Mouse (Mus musculus): ENCODE results near the gene Slc22a18. TPM values are rescaled to one million over a fixed set of nuclear protein-coding genes. Genes with fewer than 3 reads are reported as not detected.

Slc22a18 gene
- total and polyA plus RNA-seq, 2 experiments from 2014 or later: 0.60 TPM; not detected in 1

DNA sequence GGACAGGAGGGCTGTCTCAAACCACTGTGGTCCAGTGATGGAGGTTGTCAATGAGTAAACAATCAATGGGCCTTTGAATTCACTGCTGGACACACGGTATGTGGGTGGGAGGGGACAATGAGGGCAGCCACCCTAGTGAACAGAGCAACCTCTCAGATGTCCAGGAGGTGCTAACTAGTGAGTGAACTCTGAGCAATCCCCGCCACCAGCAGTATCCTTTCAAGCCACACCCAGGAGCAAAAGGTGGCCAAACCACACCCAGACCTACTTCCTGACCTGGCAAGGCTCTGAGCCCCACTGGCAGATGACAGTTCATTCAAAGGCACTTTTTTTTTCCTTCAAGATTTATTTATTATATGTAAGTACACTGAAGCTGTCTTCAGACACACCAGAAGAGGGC, 27.4 kb downstream of the Slc22a18 start:
- H3K36me3 ChIP-seq (replicated peaks; ENCODE audit: control insufficient read depth, insufficient read depth, low read length): no peaks in the 10 kb centered on the region
- no peak overlapping the region for H3K4me2 ChIP-seq (ENCODE audit: low read depth, low read length)
- peaks cover 46% of the 10 kb centered on the region for H3K27me3 ChIP-seq (ENCODE audit: control insufficient read depth, insufficient read depth, low read length)
- H3K4me3 ChIP-seq (ENCODE audit: low read depth, low read length): no peak overlapping the region
- H3K27ac ChIP-seq (ENCODE audit: low read depth): no peak overlapping the region
- peaks cover 10% of the 10 kb centered on the region; the same call in 1 of the 2 replicates for H3K4me1 ChIP-seq (ENCODE audit: control insufficient read depth, insufficient read depth)
- TF ChIP-seq EP300 (IDR thresholded peaks at IDR 0.05; ENCODE audit: low read depth) (no peak), CTCF (IDR thresholded peaks at IDR 0.05; ENCODE audit: low read depth) (no peak)
- H3K9ac ChIP-seq (replicated peaks; ENCODE audit: low read depth, low read length): no peak overlapping the region
- no peak for ATAC-seq (ENCODE audit: insufficient read depth, low read depth)
- 64% methylated on average over 2 of the region's 2 CpGs for WGBS
- H3K9me3 ChIP-seq (replicated peaks; ENCODE audit: control insufficient read depth, low read length): no peaks in the 10 kb centered on the region
- DNase-seq (ENCODE audit: low spot score): no peak

DNA sequence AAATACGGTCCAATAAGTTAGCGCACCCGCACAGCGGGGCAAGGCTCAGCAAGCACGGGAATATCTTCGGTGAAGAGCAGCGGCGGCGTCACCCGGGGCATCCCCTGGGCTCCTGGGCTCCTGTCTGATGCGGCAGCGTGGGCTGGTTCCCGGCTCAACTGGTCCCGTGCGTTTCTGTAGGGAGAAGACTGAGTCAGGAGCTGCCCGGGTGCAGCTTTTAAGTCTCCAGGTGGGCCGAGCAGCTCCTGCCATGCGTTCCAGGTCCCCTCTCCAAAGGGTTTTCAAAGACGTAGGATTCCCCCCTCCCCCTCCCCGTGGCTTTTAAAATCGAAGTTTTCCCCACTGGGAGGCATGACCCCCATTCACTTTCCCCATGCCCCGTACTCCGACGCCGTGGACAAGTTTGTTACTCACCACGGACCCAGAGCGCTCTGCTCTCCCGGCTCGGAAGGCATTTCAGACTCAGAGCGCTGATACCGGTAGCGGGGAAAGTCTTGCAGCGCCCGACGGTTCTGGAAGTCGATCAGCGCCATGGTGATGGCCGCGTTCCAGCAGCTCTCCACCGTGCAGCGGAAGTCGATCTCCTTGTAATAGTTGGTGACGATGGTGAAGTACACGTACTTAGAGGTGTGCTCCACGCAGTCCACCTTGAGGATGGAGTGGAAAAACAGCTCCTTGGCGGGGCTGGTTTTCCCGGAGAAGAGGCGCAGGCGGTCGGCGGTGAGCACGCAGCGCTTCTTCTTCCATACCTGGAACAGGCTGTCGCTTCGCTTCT, 28.3 kb downstream of the Slc22a18 start:
- DNase-seq (ENCODE audit: low spot score): peak; percentile 26
- H3K4me3 ChIP-seq (ENCODE audit: low read depth, low read length): peak overlapping the region; percentile 58
- TF ChIP-seq CTCF (IDR thresholded peaks at IDR 0.05; ENCODE audit: low read depth) (no peak), EP300 (IDR thresholded peaks at IDR 0.05; ENCODE audit: low read depth) (no peak)
- H3K9ac ChIP-seq (replicated peaks; ENCODE audit: low read depth, low read length): 0 out of 2 replicates have a peak overlapping the region, but pooled peaks have one; percentile 26
- no peaks in the 10 kb centered on the region for H3K9me3 ChIP-seq (replicated peaks; ENCODE audit: control insufficient read depth, low read length)
- peaks cover 10% of the 10 kb centered on the region; the same call in 1 of the 2 replicates for H3K4me1 ChIP-seq (ENCODE audit: control insufficient read depth, insufficient read depth)
- H3K27ac ChIP-seq (ENCODE audit: low read depth): no peak overlapping the region
- 0 out of 2 replicates have a peak, but pooled peaks have one; percentile 14 for ATAC-seq (ENCODE audit: insufficient read depth, low read depth)
- H3K4me2 ChIP-seq (ENCODE audit: low read depth, low read length): peak overlapping the region; percentile 89
- peaks cover 46% of the 10 kb centered on the region for H3K27me3 ChIP-seq (ENCODE audit: control insufficient read depth, insufficient read depth, low read length)
- H3K36me3 ChIP-seq (replicated peaks; ENCODE audit: control insufficient read depth, insufficient read depth, low read length): no peaks in the 10 kb centered on the region
- WGBS: 2% methylated on average over 55 of the region's 55 CpGs

DNA sequence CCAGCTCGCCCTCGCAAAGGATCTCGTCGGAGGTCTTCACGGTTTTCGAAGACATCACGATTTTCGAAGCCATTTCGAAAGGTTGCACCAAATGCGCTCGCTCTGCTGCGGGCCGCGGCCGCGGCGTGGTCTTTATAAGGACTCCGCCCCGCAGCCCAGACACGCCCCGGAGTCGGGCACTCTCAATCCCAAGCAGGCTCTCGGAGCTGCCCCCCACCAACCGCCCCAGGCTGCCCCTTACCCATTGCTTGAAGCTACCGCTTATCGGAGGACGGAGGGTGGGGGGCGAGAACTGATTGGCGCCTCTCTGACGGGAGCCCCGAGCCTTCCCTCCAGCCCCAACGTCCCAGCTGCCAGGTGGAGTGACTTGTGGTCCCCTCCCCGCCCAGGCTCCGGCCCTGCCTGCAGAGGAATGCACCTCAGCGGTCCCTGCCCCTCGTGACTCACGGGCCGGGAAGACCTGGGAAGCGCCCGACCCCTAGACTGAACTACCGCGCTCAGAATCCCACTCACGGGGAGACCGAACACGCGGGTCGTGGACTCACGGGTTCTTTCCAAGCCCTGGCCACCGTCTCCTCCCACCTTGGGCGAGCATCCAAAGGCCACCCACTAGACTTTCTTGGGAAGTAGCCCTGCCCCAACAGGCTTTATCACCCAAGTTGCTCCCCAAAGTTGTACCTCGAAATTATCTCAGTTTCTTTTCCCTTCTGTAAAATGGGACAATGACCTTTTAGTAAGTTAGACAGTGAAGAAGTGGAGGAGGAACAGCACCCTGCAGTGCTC, 29.1 kb downstream of the Slc22a18 start, which contains the start of gene Phlda2:
Gene Phlda2, minus strand, starts transcription at position 733 of the 783 bp plus-strand sequence.
- Histone ChIP-seq H3K4me1 (ENCODE audit: control insufficient read depth, insufficient read depth) (peaks cover 10% of the 10 kb centered on the region; the same call in 1 of the 2 replicates), H3K27ac (ENCODE audit: low read depth) (no peak within 1 kb of the TSS), H3K4me2 (ENCODE audit: low read depth, low read length) (peak within 1 kb of the TSS; percentile 89), H3K27me3 (ENCODE audit: control insufficient read depth, insufficient read depth, low read length) (peaks cover 46% of the 10 kb centered on the region), H3K9ac (replicated peaks; ENCODE audit: low read depth, low read length) (0 out of 2 replicates have a peak within 1 kb of the TSS, but pooled peaks have one; percentile 26), H3K4me3 (ENCODE audit: low read depth, low read length) (peak within 1 kb of the TSS; percentile 58), H3K36me3 (replicated peaks; ENCODE audit: control insufficient read depth, insufficient read depth, low read length) (no peaks in the 10 kb centered on the region), H3K9me3 (replicated peaks; ENCODE audit: control insufficient read depth, low read length) (no peaks in the 10 kb centered on the region)
- ATAC-seq (ENCODE audit: insufficient read depth, low read depth) (no peak), DNase-seq (ENCODE audit: low spot score) (no peak)
- TF ChIP-seq EP300 (IDR thresholded peaks at IDR 0.05; ENCODE audit: low read depth) (no peak), CTCF (IDR thresholded peaks at IDR 0.05; ENCODE audit: low read depth) (no peak)
- 2% methylated on average over 51 of the region's 51 CpGs for WGBS

DNA sequence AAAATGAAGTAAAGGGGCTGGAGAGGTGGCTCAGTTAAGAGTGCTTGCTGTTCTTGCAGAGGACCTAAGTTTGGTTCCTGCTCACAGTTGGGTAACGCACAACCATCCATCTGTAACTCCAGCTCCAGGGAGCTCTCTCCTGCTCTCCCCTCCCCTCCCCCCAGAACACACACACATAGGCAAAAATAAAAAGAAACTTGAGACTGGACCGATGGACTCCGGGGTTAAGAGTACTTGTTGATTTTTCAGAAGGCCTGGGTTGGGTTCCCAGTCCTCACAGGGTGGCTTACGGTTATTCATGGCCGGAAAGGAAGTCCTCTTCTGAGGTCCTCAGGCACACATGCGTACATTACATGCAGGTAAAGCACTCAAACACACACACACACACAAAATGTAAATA, 30.4 kb downstream of the Slc22a18 start:
- WGBS: 89% methylated on average over 6 of the region's 6 CpGs

DNA sequence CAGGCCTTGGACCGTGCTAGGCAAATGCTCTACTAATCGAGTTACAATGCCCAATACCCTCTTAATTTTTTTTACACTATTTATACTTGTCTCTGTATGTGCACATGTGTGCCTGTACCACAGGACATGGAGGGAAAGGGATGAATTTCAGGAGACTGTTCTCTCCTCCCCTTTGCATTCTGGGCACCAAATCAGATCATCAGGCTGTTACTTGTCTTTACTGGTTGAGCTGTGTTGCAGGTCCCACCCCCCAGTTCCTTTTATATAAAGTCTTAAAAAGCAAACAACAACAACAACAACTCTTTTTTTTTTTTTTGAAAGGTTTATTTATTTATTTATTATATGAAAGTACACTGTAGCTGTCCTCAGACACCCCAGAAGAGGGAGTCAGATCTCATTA, 31.9 kb downstream of the Slc22a18 start:
- Histone ChIP-seq H3K36me3 (replicated peaks; ENCODE audit: control insufficient read depth, insufficient read depth, low read length) (no peaks in the 10 kb centered on the region), H3K9ac (replicated peaks; ENCODE audit: low read depth, low read length) (no peak overlapping the region), H3K9me3 (replicated peaks; ENCODE audit: control insufficient read depth, low read length) (no peaks in the 10 kb centered on the region), H3K4me3 (ENCODE audit: low read depth, low read length) (no peak overlapping the region), H3K4me2 (ENCODE audit: low read depth, low read length) (no peak overlapping the region), H3K27me3 (ENCODE audit: control insufficient read depth, insufficient read depth, low read length) (peaks cover 41% of the 10 kb centered on the region), H3K4me1 (ENCODE audit: control insufficient read depth, insufficient read depth) (peaks cover 10% of the 10 kb centered on the region; the same call in 1 of the 2 replicates), H3K27ac (ENCODE audit: low read depth) (no peak overlapping the region)
- no peak for DNase-seq (ENCODE audit: low spot score)
- WGBS: 79% methylated on average over 2 of the region's 2 CpGs
- no peak for TF ChIP-seq CTCF (IDR thresholded peaks at IDR 0.05; ENCODE audit: low read depth)
- no peak for TF ChIP-seq EP300 (IDR thresholded peaks at IDR 0.05; ENCODE audit: low read depth)
- no peak for ATAC-seq (ENCODE audit: insufficient read depth, low read depth)

More for the DNA sequence above, 30.4 kb downstream of the Slc22a18 start:
- Histone ChIP-seq H3K27me3 (ENCODE audit: control insufficient read depth, insufficient read depth, low read length) (peaks cover 46% of the 10 kb centered on the region), H3K9me3 (replicated peaks; ENCODE audit: control insufficient read depth, low read length) (no peaks in the 10 kb centered on the region), H3K4me3 (ENCODE audit: low read depth, low read length) (no peak overlapping the region), H3K9ac (replicated peaks; ENCODE audit: low read depth, low read length) (no peak overlapping the region), H3K4me1 (ENCODE audit: control insufficient read depth, insufficient read depth) (peaks cover 10% of the 10 kb centered on the region; the same call in 1 of the 2 replicates), H3K36me3 (replicated peaks; ENCODE audit: control insufficient read depth, insufficient read depth, low read length) (no peaks in the 10 kb centered on the region), H3K27ac (ENCODE audit: low read depth) (no peak overlapping the region), H3K4me2 (ENCODE audit: low read depth, low read length) (no peak overlapping the region)
- ATAC-seq (ENCODE audit: insufficient read depth, low read depth): no peak
- no peak for TF ChIP-seq CTCF (IDR thresholded peaks at IDR 0.05; ENCODE audit: low read depth)
- TF ChIP-seq EP300 (IDR thresholded peaks at IDR 0.05; ENCODE audit: low read depth): no peak
- no peak for DNase-seq (ENCODE audit: low spot score)
